Mouse (Mus musculus) MEL (cell line): ENCODE measurements around the gene Slc8a2.

Experiments used
- CTCF ChIP-seq, 3 experiments: IDR thresholded peaks in 2 of 3; conservative IDR thresholded peaks in 1 of 3; 2 replicates each; pipeline ENCODE4 v1.5.1; 2011 to 2012; ENCODE audit warnings: low read length in 3 of 3, low read depth in 2 of 3, mild to moderate bottlenecking in 2 of 3, improper control_type of control experiment in 1 of 3, inconsistent platforms in 1 of 3, mixed read lengths in 1 of 3, moderate library complexity in 1 of 3; ENCODE audit not compliant: control insufficient read depth in 1 of 3, insufficient read depth in 1 of 3, poor library complexity in 1 of 3, severe bottlenecking in 1 of 3
- EP300 ChIP-seq, 2 experiments: IDR thresholded peaks; 2 replicates each; pipeline ENCODE4 v1.6.1; 2011; ENCODE audit warnings: improper control_type of control experiment in 2 of 2, low read length in 2 of 2, low read depth in 1 of 2, mild to moderate bottlenecking in 1 of 2
- ETS1 ChIP-seq: IDR thresholded peaks from 2 replicates; pipeline ENCODE4 v1.6.1; 2012; ENCODE audit warnings: low read depth, mild to moderate bottlenecking, inconsistent platforms, low read length, improper control_type of control experiment, moderate library complexity
- GATA1 ChIP-seq: IDR thresholded peaks from 2 replicates; pipeline ENCODE4 v1.6.1; 2011; ENCODE audit warnings: low read depth, low read length, improper control_type of control experiment
- MAFK ChIP-seq: IDR thresholded peaks from 2 replicates; pipeline ENCODE4 v1.6.1; 2011; ENCODE audit warnings: low read depth, mild to moderate bottlenecking, low read length, improper control_type of control experiment, borderline replicate concordance
- MXI1 ChIP-seq: IDR thresholded peaks from 2 replicates; pipeline ENCODE4 v1.6.1; 2011; ENCODE audit warnings: mild to moderate bottlenecking, low read depth, low read length, improper control_type of control experiment
- POLR2A ChIP-seq, 2 experiments: IDR thresholded peaks; 2 replicates each; pipeline ENCODE4 v1.6.1; 2011 to 2012; ENCODE audit warnings: low read length in 2 of 2, mild to moderate bottlenecking in 2 of 2, control low read depth in 1 of 2, improper control_type of control experiment in 1 of 2, low read depth in 1 of 2, moderate library complexity in 1 of 2; ENCODE audit not compliant: control insufficient read depth in 1 of 2, insufficient read depth in 1 of 2, poor library complexity in 1 of 2
- RAD21 ChIP-seq: IDR thresholded peaks from 2 replicates; pipeline ENCODE4 v1.6.1; 2011; ENCODE audit warnings: mild to moderate bottlenecking, low read depth, low read length, improper control_type of control experiment
- RCOR1 ChIP-seq: IDR thresholded peaks from 2 replicates; pipeline ENCODE4 v1.6.1; 2012; ENCODE audit warnings: low read depth, mild to moderate bottlenecking, inconsistent platforms, low read length, improper control_type of control experiment
- TAL1 ChIP-seq: IDR thresholded peaks from 2 replicates; pipeline ENCODE4 v1.6.1; 2012; ENCODE audit warnings: mild to moderate bottlenecking, inconsistent platforms, low read length, moderate library complexity, mixed read lengths
- UBTF ChIP-seq: IDR thresholded peaks from 2 replicates; pipeline ENCODE4 v1.6.1; 2012; ENCODE audit warnings: low read depth, mild to moderate bottlenecking, inconsistent platforms, low read length, improper control_type of control experiment, moderate library complexity, borderline replicate concordance; ENCODE audit not compliant: insufficient read depth

GRCm38 (mm10) chr7:16099901-16100300 lies 29.7 kb upstream of the Slc8a2 start:
- no peak for TF ChIP-seq RCOR1
- no peak for TF ChIP-seq GATA1
- no peak for TF ChIP-seq CTCF (IDR thresholded peaks at IDR 0.05 in 2 of 3, conservative IDR thresholded peaks at IDR 0.05 in 1 of 3; ENCODE audit: control insufficient read depth in 1 of 3, insufficient read depth in 1 of 3, low read depth in 2 of 3, low read length in 3 of 3, poor library complexity in 1 of 3, severe bottlenecking in 1 of 3)
- no peak for TF ChIP-seq EP300 (IDR thresholded peaks at IDR 0.05; ENCODE audit: low read depth in 1 of 2, low read length in 2 of 2)
- TF ChIP-seq MAFK = no peak
- TF ChIP-seq RAD21 = no peak
- no peak for TF ChIP-seq POLR2A (IDR thresholded peaks at IDR 0.05; ENCODE audit: control insufficient read depth in 1 of 2, insufficient read depth in 1 of 2, low read depth in 1 of 2, low read length in 2 of 2, poor library complexity in 1 of 2)
- no peak for TF ChIP-seq TAL1
- TF ChIP-seq UBTF = no peak
- peak; percentile 40; the same call in 1 of the 2 replicates for TF ChIP-seq ETS1
- TF ChIP-seq MXI1 = no peak
